Mouse (Mus musculus) cerebellum, postnatal 4 days (tissue): ENCODE measurements around the gene N6amt1.

Source experiments
- DNase-seq, 2 experiments: peaks; one replicate each; pipeline ENCODE4 v3.0.0; 2022; ENCODE audit warnings: low spot score in 2 of 2, mixed read lengths in 1 of 2

N6amt1 gene

GRCm38 (mm10) chr16:87354075-87354583 lies at the start of gene N6amt1:
TSS of gene N6amt1 (plus strand) at chr16:87354185.
- DNase-seq: peak; percentile 60 to 84

DNA sequence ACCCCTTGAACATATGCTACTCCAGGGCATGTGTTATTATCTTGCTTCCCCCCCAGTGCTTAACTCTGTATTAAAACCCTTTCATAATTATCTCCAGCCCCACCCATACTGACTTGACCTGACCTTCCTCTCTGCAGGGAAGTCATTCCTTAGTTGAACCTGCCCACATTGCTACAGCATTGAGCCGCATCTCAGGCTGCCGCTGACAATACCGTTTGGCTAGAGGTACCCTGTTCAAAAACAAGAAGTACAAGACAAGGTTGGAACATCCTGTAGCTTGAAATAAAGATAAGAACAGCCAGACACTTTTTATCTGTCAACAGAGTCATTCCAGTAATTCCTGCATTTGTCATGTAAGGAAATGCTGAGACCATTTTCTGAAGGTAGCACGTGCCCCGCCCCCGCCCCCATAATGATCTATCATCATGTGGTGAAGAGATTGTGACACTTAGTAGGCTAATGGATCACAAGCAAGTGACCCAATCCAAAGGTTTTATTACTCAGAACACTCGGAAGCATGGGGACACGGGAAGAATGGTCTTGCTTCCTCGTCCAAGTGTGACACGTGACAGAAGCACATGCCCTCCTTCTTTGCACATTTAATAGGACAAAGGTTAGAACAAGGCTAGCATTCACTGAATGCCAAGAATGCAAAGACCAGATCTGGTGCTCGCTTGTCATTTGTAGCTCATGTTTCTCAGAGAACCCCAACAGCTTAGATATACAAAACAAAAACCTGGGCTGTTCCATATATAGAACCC lies 48.6 kb upstream of the N6amt1 start:
- DNase-seq: no peak

DNA sequence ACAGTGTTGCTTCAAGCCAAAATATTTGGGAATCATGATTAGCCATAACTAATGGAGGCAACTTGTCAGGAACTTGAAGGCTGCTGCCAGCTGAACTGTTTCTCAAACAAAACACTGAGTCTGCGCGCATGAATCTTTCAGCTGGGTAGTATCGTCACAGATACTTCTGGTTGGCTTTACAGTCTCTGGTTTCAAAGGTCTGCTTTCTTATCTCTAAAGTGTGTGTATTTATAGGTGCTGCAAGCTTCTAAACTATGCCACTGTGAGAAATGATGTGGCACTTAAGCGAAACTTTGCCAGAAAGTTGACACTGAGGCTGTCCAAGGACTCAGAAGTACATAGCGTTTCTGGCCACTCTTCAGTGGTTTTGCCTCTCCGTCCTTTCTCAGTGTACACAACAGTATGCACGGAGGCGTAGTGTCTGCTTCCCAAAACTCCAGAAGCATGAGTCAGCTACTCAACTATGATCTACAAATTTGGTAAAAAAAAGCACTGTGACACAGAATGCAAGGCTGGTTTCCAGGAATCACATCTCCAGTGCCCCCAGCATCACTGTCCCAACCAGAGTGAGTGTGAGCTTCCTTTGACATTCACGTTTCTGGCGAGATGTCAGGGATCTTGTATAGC lies 46.8 kb upstream of the N6amt1 start:
- DNase-seq: no peak

GRCm38 (mm10) chr16:87310659-87311058 lies 43.3 kb upstream of the N6amt1 start:
- DNase-seq: no peak

DNA sequence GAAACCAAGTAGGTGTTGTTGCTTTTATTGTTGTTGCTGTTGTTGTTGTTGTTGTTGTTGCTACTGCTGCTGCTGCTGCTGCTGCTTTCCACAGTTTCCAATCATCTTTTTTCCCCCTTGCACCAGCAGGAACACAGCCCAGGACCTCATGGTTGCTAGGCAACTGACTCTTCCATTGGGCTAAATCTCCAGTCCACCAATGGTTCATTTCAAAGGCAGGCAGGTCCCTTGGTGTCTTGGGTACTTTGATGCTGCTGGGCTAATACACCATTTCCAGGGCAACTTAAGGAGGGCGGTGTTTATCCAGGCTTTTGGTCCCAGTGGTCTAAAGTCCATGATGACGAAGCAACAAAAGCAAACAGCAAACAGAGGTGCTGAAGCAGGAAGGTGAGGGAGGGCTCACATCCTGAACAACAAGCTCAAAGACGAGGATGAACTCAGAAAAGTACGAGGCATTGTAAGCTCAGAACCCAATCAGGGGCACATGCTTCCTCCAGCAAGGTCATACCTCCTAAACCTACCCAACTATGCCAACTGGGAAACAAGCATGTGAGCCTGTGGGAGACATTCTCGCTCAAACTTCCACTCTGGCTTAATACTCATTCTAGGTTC lies 35.7 kb upstream of the N6amt1 start:
- DNase-seq: no peak

GRCm38 (mm10) chr16:87318998-87319397 lies 35.0 kb upstream of the N6amt1 start:
- no peak for DNase-seq

DNA sequence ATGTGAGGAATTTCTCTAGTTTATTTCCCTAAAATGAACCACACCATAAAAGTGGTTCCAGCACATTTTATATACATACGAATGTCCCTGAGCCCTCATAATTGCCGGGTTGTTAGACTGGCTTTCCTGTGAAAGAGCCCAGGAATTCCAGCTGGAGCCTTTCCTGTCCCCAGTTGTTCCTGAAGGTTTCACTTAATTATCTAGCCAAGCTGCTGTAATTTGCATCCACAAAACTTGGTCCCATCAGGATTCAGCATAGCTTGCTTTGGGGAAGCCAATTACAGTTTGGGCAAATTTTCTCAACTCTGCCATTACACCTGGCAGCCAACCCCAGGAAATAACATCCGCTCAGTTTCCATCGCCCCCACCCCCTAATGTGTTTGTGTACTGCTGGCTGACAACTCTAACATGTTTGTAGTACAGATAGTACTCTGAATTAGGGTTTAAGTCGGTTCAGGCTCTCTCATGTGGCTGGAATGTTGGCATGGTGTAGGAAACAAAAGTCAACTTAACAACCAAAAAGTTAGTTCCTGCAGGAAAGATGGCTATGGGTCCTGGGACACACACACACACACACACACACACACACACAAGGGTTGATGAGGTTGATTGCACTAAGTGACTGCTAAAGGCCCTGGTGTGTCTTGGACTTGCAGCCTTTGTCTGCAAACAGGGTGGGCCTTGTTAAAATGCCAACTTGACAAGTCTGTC lies 34.3 kb upstream of the N6amt1 start:
- DNase-seq: no peak

DNA sequence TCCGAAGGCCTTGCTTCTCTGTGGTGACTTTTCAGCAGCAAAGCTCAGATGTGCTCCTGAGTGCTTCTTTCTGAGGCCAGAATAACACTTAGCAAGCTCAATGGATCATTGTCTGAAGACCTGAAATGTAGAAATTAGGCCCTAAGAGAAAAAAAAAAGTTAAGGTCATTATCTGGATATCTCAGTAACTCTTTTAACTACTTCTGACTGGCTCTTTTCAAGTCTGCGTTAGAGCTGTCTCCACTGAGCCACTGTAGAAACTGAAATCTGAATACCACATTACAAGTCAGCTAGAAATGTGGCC lies 33.8 kb upstream of the N6amt1 start:
- no peak for DNase-seq

DNA sequence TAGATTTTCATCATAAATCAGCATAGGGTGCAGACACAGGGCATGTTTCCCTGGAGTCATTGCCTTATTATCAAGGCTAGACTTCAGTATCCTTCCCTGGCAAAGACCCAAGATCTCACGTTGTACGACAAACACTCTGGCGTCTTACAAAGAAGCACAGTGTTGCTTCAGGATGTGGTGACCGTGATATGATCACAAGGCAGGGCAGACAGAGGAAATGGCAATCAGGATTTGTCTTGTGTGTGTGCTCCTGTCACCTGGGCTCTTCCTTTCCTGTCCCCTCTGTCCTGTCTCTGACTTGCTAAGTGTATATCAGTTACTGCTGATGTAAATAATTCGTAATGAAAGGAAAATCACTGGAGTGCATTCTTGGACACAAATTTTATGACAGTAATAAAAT lies 29.4 kb upstream of the N6amt1 start:
- no peak for DNase-seq

DNA sequence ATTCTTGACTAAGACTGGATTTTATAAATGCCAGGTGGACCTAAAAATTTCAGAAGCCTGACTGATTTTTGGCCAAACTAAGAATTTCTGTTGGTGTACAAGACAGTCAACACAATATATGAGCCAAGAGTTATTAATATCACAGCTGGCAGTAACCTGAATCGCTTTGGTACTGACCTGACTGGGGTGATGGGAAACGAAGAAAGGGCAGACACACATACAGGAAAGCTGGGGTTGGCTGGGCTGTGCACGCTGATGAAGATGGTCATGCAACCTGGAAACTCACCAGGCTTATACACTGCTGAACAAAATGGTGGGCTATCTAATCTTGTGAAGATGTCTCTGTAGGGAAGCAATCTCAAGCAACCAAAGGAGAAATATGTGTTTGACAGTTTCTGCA lies 24.0 kb upstream of the N6amt1 start:
- DNase-seq: no peak

DNA sequence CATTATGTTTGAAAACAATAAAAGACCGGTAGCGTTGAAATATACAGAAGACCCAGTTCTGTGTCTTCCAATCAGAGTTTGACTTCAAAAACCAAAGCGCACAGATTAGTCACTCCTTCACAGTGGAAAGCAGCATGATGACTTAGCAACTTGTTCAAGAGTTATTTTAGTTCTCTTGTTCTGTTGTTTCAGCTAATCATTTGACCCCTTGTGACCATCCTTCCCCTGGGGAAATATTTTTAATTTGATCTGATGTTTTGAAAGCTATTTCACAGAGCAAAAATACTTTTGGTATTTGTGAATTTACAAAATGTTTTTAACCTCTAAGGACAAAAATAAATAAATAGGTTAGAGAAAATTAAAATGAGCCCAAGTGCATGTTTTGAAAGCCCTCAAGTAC lies 19.2 kb upstream of the N6amt1 start:
- DNase-seq: no peak

GRCm38 (mm10) chr16:87341043-87341572 lies 12.9 kb upstream of the N6amt1 start:
- no peak for DNase-seq

DNA sequence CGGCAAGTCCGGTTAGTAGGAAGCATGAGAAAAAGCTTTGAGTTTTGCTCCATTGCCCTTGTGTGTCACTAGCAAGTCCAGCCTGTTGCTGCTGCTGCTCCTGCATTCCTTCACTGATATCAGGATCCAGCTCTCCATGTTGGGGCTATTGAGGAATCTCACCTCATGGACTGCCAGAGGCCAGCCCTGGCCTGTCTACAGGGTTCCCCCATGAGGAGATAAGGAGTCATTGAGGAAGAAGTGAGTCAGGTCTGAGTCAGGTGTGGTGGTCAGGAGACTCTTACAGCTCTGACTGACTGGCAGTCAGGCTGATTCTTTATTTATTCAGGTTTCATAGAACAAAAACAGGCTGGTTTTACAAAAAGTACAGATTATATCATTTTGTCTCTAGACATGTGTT lies 5.9 kb upstream of the N6amt1 start:
- no peak for DNase-seq

DNA sequence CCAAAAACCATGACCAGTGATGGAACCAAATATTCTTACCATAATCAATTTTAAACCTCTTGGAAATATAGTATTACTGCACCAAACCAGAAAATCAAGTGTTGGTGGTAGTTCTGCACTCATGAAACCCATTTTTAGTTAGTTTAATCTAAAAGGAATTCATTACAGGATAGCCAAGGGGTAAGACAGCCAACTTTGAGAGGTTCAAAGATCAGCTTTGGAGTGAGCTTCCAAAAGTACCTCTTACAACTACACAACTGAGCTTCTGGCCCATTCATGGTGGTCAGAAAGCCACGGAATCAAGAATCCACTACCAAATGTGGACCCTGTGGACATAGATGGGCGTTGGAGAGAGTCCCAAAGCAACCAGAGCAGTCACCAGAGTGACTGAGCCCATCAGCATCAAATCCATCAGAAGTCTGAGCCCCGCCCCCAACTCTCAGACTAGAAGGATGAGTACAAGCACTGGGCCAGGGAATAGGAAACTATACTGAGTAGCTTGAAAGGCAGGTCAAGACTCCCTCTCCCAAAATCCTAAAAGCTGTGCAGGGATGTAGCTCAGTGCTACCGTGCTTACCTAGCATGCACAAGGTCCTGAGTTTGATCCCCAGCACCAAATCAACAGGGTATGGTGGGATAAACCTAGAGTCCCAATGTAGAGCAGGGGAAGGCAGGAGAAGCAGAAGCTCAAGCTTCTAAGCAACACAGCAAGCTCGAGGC lies 2.4 kb upstream of the N6amt1 start:
- no peak for DNase-seq

DNA sequence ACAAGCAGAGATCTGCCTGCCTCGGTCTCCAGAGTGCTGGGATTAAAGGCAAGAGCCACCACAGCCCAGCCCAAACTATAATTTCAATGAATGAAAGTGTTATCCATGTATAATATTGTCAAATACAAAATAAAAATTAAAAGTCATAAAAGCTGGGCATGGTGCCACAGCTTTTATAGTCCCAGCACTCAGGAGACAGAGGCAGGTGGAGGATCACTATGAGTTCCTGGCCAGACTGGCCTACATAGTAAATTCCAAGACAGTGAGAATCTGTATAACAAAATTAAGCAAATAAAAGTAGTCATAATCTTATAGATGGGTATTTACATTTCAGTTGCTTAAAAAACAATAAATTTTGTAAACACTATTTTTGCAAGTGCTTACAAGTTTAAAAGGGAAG lies 380 bp upstream of the N6amt1 start:
- DNase-seq: no peak

DNA sequence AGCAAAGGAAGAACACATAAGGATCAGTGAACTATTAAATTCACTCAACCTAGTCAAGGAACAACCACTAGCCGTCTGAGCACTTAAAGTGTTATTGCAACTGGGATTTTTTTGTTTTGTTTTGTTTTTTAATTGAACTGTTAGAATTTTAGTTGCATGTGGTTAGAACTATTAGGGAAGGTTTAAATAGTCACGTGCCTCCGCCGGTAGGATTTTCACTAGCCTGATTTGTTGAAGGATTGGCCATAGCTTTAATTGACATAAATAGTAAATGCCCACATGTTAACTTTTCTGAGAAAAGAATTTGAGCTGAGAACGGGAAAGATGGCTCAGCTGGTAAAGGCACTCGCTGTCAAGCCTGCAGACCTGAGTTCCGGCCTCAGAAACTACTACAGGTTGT lies 763 bp downstream of the N6amt1 start:
- no peak for DNase-seq

DNA sequence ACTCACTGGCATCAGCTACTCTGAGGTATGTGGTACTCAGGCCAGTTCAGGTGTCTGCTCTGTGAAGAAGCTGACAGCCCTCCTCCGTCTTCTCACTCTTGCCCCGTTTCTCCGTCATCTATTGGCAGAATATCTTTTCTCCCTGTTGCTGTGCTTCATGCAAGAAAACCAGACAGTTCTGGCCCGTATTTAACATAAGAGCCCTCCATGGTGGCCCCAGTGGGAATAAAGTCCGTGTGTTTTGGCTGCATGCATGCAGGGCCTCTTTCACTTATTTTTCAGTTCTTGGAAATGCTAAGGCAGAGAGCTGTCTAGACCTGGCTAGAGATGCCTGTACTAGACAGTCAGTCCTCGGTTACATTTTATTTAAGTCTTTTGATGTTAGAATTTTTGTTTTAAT lies 6.1 kb downstream of the N6amt1 start:
- DNase-seq: no peak

GRCm38 (mm10) chr16:87364231-87364630 lies 10.2 kb downstream of the N6amt1 start:
- DNase-seq: no peak

DNA sequence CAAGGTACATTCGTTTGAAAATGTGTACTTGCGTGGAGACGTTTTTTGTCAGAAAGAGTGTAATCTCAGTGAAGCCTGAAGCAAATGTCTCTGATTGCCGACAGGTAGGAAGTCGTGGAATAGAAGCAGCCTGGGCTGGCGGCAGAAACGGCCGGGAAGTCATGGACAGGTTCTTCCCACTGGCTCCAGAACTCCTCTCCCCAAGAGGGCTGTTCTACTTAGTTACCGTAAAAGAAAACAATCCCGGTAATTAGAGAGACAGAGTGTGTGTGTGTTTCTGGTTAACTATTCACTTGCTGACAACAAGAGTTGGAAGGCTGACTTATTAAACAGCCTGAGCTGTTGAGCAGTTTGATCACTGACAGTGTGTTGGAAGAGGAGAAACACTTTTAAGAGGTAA lies 12.1 kb downstream of the N6amt1 start:
- DNase-seq: no peak

GRCm38 (mm10) chr16:87366445-87366844 lies 12.5 kb downstream of the N6amt1 start:
- DNase-seq: no peak

DNA sequence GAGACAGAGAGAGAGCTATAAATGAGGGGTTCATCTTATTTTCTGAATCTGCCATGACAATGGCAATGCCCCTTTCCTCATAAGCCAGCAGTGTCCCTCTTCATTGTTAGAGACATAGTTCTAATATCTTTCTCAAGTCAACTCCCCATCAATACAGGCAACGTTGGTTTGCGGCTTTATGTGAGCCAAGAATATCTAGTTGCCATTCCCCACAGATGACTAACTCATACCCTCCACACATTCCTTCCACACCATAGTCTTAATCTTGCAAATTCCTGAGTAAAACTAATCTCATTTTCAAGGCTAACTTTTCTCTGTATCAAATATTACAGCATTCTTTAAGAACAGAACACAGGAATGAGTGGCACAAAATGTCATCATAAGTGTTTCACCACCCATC lies 29.0 kb downstream of the N6amt1 start:
- no peak for DNase-seq

- DNase-seq: no peak
Measured at GRCm38 (mm10) chr16:87384366-87384765, 30.4 kb downstream of the N6amt1 start.
